Mouse (Mus musculus): ENCODE results near the gene Gpr156. TPM values are rescaled to one million over a fixed set of nuclear protein-coding genes. Genes with fewer than 3 reads are reported as not detected.

Gene Gpr156
- polyA plus RNA-seq, 1 experiment from 2014 or later = 0.55 TPM

- Histone ChIP-seq H3K4me1 (replicated peaks; ENCODE audit: insufficient read depth, low read length) (no peaks in the 10 kb centered on the region), H3K9ac (ENCODE audit: low read depth, low read length) (no peak overlapping the region), H3K9me3 (replicated peaks; ENCODE audit: low read length) (no peaks in the 10 kb centered on the region), H3K4me2 (ENCODE audit: low read length) (no peak overlapping the region), H3K36me3 (ENCODE audit: insufficient read depth, low read length) (no peaks in the 10 kb centered on the region), H3K27me3 (ENCODE audit: insufficient read depth, low read length) (no peaks in the 10 kb centered on the region), H3K27ac (no peak overlapping the region), H3K4me3 (replicated peaks; ENCODE audit: low read depth, low read length) (no peak overlapping the region)
- DNase-seq (ENCODE audit: low spot score) (peak; percentile 54), ATAC-seq (replicated peaks; ENCODE audit: low FRiP score, low read depth) (peak; percentile 24; the same call in 1 of the 2 replicates)
- peak; percentile 51 for TF ChIP-seq CTCF (IDR thresholded peaks at IDR 0.05; ENCODE audit: low read depth)
- WGBS = 52% methylated on average over 10 of the region's 10 CpGs
Observed at GRCm38 (mm10) chr16:37990553-37991344, 74.5 kb downstream of the Gpr156 start.

- no peak overlapping the region for H3K9ac ChIP-seq (ENCODE audit: low read depth, low read length)
- H3K4me2 ChIP-seq (ENCODE audit: low read length) = no peak overlapping the region
- no peaks in the 10 kb centered on the region for H3K4me1 ChIP-seq (replicated peaks; ENCODE audit: insufficient read depth, low read length)
- ATAC-seq (replicated peaks; ENCODE audit: low FRiP score, low read depth) = no peak
- H3K4me3 ChIP-seq (replicated peaks; ENCODE audit: low read depth, low read length) = no peak overlapping the region
- 18% methylated on average over 8 of the region's 8 CpGs for WGBS
- TF ChIP-seq CTCF (IDR thresholded peaks at IDR 0.05; ENCODE audit: low read depth) = no peak
- H3K9me3 ChIP-seq (replicated peaks; ENCODE audit: low read length) = no peaks in the 10 kb centered on the region
- peak; percentile 47 for DNase-seq (ENCODE audit: low spot score)
- no peak overlapping the region for H3K27ac ChIP-seq
- H3K27me3 ChIP-seq (ENCODE audit: insufficient read depth, low read length) = no peaks in the 10 kb centered on the region
- no peaks in the 10 kb centered on the region for H3K36me3 ChIP-seq (ENCODE audit: insufficient read depth, low read length)
Observed at GRCm38 (mm10) chr16:37992806-37993205, 76.5 kb downstream of the Gpr156 start.

GRCm38 (mm10) chr16:37994647-37995046 is 78.4 kb downstream of the Gpr156 start:
- Histone ChIP-seq H3K9me3 (replicated peaks; ENCODE audit: low read length) (no peaks in the 10 kb centered on the region), H3K27me3 (ENCODE audit: insufficient read depth, low read length) (no peaks in the 10 kb centered on the region), H3K36me3 (ENCODE audit: insufficient read depth, low read length) (no peaks in the 10 kb centered on the region), H3K4me1 (replicated peaks; ENCODE audit: insufficient read depth, low read length) (no peaks in the 10 kb centered on the region), H3K4me3 (replicated peaks; ENCODE audit: low read depth, low read length) (no peak overlapping the region), H3K27ac (no peak overlapping the region), H3K4me2 (ENCODE audit: low read length) (peak overlapping the region; percentile 32), H3K9ac (ENCODE audit: low read depth, low read length) (no peak overlapping the region)
- peak; percentile 80 for TF ChIP-seq CTCF (IDR thresholded peaks at IDR 0.05; ENCODE audit: low read depth)
- DNase-seq (ENCODE audit: low spot score) (peak; percentile 89), ATAC-seq (replicated peaks; ENCODE audit: low FRiP score, low read depth) (peak; percentile 81)
- WGBS = 14% methylated on average over 12 of the region's 12 CpGs

- Histone ChIP-seq H3K9ac (ENCODE audit: low read depth, low read length) (no peak overlapping the region), H3K36me3 (ENCODE audit: insufficient read depth, low read length) (no peaks in the 10 kb centered on the region), H3K27ac (no peak overlapping the region), H3K4me1 (replicated peaks; ENCODE audit: insufficient read depth, low read length) (no peaks in the 10 kb centered on the region), H3K4me2 (ENCODE audit: low read length) (no peak overlapping the region), H3K4me3 (replicated peaks; ENCODE audit: low read depth, low read length) (no peak overlapping the region), H3K27me3 (ENCODE audit: insufficient read depth, low read length) (no peaks in the 10 kb centered on the region), H3K9me3 (replicated peaks; ENCODE audit: low read length) (no peaks in the 10 kb centered on the region)
- no peak for DNase-seq (ENCODE audit: low spot score)
- TF ChIP-seq CTCF (IDR thresholded peaks at IDR 0.05; ENCODE audit: low read depth) = no peak
- 55% methylated on average over 4 of the region's 4 CpGs for WGBS
- no peak for ATAC-seq (replicated peaks; ENCODE audit: low FRiP score, low read depth)
Observed at GRCm38 (mm10) chr16:37997771-37998170, 81.5 kb downstream of the Gpr156 start.

- Histone ChIP-seq H3K9ac (ENCODE audit: low read depth, low read length) (no peak overlapping the region), H3K36me3 (ENCODE audit: insufficient read depth, low read length) (no peaks in the 10 kb centered on the region), H3K4me3 (replicated peaks; ENCODE audit: low read depth, low read length) (no peak overlapping the region), H3K4me1 (replicated peaks; ENCODE audit: insufficient read depth, low read length) (no peaks in the 10 kb centered on the region), H3K9me3 (replicated peaks; ENCODE audit: low read length) (no peaks in the 10 kb centered on the region), H3K27me3 (ENCODE audit: insufficient read depth, low read length) (no peaks in the 10 kb centered on the region), H3K27ac (no peak overlapping the region), H3K4me2 (ENCODE audit: low read length) (no peak overlapping the region)
- ATAC-seq (replicated peaks; ENCODE audit: low FRiP score, low read depth) (no peak), DNase-seq (ENCODE audit: low spot score) (no peak)
- 100% methylated on average over 1 of the region's 1 CpGs for WGBS
- no peak for TF ChIP-seq CTCF (IDR thresholded peaks at IDR 0.05; ENCODE audit: low read depth)
Observed at GRCm38 (mm10) chr16:37999762-38000161, 83.5 kb downstream of the Gpr156 start.

- 79% methylated on average over 7 of the region's 7 CpGs for WGBS
- ATAC-seq (replicated peaks; ENCODE audit: low FRiP score, low read depth) (no peak), DNase-seq (ENCODE audit: low spot score) (no peak)
- Histone ChIP-seq H3K36me3 (ENCODE audit: insufficient read depth, low read length) (no peaks in the 10 kb centered on the region), H3K27me3 (ENCODE audit: insufficient read depth, low read length) (no peaks in the 10 kb centered on the region), H3K4me1 (replicated peaks; ENCODE audit: insufficient read depth, low read length) (no peaks in the 10 kb centered on the region), H3K4me3 (replicated peaks; ENCODE audit: low read depth, low read length) (no peak overlapping the region), H3K4me2 (ENCODE audit: low read length) (no peak overlapping the region), H3K9ac (ENCODE audit: low read depth, low read length) (no peak overlapping the region), H3K9me3 (replicated peaks; ENCODE audit: low read length) (no peaks in the 10 kb centered on the region), H3K27ac (no peak overlapping the region)
- TF ChIP-seq CTCF (IDR thresholded peaks at IDR 0.05; ENCODE audit: low read depth) = no peak
Observed at GRCm38 (mm10) chr16:38000178-38000577, 83.9 kb downstream of the Gpr156 start.

Data from kidney, postnatal 0 days (tissue).